Mouse (Mus musculus): ENCODE measurements at regions not wholly inside any gene's neighbourhood (a gene's known extent, or its start where the extent isn't known, plus 50 kb on each side); places are given as distances from the start of the nearest gene placed in this dataset.
"Not testable (repeated sequence)": the region's sequence is repeated elsewhere in the genome, so short reads cannot be mapped to it uniquely, and the experiment has no call there.

DNA sequence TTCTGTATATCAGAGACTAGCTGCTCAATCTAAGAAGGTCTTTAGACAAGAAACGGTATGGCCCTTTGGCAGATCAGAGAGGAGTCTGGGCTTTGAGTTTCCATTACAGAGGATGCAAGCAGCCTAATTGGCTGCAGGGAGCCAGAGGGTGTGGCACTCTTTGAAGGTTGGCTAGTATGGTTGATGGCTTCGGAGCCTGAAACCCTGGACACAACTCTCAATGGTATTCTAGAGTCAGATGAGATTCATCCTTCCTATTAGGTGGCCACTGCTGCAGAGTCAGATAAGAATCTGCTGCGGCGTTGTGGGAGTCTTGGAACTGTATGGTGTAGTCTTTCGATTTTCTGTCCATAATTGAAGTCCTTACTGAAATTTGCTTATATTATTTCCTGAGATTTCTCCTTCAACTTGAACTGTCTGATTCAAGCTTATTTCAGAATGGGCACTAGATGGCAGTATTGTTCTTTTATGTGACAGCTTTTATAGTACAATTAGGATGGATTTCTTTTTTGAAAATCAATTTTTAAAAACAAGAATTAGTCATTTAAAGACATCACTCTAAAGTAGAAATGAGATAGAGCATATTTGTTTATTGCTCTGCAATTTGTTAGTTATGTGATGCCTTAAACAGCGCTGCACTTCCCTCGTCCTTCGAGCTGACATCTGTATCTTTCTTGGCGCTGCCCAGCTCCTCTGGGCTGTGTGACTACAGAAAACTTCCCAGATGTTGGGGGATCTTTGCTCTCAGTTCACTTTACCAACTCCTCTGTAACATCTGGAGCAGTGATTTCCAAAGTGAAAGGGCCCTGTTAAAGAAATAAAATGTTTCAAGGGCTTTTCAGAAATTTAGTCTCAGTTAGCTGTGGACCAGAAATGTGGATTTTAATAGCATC, 151.0 kb upstream of the Ttc29 start:
- DNase-seq (ENCODE audit: extremely low spot score in 1 of 2, low spot score in 1 of 2) = no peak

DNA sequence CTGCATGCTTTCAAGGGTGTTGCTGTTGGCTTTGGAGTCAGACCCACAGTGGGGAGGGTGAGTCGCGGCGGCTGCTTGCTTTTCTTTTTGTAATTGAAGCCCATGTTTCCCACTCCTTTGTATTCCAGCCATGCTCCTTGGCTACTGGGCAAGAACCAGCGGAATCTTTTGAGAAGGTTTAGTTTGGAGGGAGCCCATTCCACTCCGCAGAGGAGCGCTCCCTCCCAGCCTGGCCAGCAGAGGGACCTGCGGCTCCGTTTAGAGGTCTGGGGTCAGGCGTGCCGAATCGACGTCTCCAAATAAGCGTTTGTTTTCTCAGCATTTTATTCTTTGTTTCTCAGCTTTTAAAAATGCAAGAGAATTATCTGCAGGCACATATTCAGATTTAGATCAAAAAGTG, 149.6 kb upstream of the Ttc29 start:
- DNase-seq (ENCODE audit: extremely low spot score in 1 of 2, low spot score in 1 of 2) = peak; percentile 31 to 52

DNA sequence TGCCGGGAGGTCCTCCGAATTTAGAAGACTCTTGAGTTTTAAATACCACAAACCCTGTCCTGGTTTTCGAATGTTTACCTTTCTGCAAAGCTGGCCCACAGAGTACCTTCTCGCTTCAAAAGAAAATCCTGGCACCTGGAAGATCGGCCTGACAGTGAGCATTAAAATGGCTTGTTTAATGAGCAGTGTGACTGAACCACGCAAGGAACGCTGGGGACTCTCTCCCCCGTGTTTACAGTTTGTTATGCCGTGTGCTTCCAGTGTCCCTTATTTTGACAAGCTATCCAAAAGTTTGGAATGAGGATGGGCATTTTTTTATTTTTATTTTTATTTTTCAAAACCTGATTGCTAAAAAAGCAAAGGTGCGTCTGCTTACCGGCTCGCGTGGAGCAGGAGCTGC, 148.9 kb upstream of the Ttc29 start:
- DNase-seq (ENCODE audit: extremely low spot score in 1 of 2, low spot score in 1 of 2) = no peak

DNA sequence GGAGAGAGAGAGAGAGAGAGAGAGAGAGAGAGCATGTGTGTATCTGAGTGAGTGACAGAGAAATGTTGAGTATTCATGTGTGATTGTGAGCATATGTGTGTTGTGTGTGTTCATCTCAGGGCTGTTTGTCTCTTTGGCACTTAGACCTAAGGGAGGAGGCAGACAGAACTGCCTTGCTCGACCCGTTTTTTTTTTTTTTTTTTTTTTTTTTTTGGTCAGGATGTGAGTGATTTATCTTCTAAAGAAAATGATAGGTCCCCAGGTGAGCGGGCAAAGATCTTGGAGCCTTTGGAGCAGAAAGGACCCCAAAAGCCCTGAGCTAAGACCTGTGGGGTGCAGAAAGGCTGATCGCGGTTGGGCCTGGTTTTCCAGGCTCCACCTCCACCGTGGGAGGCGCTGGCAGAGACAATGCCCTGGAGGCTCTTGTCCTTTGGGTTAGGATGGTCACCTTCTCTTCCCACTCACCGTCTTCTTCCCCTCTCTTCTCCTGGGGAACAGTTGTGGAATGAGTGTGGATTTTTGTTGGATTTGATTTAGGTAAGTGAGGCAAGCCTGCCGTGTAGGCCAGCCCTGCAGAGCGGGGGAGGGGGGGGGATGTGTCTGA, 147.1 kb upstream of the Ttc29 start:
- no peak for DNase-seq (ENCODE audit: extremely low spot score in 1 of 2, low spot score in 1 of 2)

DNA sequence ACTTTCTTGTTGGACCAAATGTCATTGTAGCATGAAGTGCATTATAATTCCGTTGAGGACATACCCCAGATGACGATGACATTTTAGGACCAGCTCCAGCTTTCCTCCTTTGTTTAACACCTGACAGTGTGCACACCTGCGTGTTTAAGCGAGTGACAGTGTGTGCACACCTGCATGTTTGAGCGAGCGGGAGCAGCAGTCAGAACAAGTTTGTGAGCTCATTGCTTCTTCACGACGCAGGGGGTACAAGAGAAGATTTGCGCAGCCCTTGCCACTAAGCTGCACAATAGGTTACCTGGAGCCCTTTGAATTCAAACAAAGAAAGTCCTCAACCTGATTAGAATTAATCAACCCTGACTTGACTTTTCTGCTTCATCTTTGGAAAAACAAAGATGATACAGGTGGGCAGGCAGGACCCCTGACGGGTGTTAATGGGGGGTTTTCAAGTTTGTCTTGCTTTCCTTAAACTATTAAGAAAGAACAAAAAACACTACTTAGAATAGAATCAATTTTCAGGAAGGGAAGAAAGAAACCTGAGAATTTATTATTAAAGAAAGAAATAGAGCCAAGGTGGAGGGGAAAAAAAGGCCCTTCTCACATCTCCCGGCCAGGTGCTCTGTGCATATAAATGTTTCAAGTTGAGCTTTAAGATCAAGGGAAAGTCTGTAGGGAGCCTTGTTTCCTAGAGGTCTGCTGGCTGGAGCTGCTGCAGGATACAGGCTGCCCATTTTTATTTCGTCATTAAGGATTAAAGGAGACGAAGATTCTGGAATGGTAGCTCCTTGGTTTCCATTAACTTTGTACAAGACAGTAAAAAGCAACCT, 144.8 kb upstream of the Ttc29 start:
- DNase-seq (ENCODE audit: extremely low spot score in 1 of 2, low spot score in 1 of 2) = no peak

DNA sequence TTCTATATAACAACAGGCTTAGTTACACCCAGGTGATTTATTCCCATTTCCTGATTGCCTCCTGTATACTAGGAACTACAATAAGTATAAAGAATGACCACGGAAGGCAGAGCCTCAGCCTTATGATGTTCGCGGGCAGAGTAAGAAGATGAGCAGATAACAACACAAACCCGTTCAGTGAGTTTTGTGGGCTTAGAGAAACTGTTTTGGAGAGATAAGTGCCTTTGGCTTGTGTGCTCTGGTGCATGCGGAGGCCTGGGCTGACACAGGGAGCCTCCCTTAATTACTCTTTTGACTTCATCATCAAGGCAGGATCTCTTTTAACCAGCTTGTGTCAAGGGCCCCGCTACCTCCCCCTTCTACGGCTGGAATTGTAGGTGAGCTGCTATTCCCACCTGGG, 139.3 kb upstream of the Ttc29 start:
- no peak for DNase-seq (ENCODE audit: extremely low spot score in 1 of 2, low spot score in 1 of 2)

DNA sequence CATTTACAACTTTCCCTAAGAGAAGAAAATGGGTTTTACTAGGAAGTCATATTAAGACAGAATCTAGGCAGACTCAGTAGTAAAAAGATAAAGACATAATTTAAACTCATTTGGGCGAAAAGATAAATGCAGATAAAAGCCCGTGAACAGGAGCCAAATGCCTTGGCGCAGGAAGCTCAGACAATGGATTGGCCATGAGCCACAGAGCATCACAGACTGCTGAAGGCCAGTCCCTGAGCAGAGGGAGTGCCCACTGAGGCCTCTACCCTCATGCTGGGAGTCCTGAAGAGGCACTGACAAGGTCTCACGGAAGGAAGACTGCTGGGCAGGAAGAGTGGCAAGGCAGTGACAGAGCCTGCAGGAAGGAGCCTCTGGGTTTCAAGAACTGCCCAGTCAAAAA, 136.0 kb upstream of the Ttc29 start:
- no peak for DNase-seq (ENCODE audit: extremely low spot score in 1 of 2, low spot score in 1 of 2)

DNA sequence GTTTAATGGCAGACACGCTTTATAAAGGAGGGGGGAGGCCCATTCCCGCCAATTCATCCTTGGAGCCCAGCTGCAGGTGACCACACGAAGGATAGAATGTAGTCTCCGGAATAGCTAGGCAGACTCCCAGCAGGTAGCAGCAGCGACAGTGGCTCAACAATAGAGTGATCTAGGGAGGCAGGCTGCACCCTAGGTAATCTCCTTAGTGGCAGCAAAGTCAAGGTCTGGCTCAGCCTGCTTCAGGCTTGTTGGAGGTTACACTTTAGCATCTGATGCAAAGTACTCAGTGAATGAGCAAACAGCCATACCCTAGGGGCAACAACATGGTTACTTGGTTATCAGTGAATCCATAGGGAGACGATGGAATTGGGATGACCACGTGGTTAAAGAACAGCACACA, 131.7 kb upstream of the Ttc29 start:
- DNase-seq (ENCODE audit: extremely low spot score in 1 of 2, low spot score in 1 of 2) = not testable (repeated sequence)

DNA sequence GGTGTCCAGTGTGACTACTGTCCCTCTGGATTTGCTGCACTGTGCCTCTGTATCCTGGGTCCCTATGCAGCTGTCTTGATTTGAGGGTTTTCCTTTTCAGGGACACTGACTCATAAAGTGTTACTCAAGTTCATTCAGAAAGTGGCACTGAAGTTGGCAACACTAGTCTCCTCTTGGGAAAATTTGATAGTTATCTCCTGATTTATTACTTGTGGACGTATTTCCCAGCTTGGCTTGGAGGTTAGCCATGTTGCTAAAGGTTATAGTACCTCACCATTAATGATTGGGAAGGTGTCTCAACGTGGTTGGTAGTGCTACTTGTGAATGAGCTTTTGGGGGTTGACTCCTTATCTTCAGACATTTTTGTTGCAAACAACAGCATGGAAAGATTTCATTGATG, 130.1 kb upstream of the Ttc29 start:
- DNase-seq (ENCODE audit: extremely low spot score in 1 of 2, low spot score in 1 of 2) = no peak

DNA sequence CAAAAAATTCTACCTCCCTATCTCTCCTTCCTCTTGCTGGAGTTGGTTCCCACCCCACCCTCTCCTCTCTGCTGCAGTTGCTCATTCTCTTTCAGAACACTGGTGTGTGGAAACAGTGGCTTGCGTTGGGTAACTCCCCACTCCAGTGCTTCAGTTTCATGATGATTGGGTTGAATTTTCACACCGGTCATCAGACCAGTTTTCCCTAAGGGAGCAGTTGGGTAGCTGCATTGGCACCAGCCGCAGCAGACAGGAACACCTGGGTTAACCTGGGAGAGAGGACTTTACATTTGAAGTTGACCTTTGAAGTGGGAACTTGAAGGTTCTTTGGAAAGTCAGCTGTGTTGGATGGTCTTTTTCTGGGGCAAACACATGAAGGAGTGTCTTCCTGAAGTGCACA, 126.7 kb upstream of the Ttc29 start:
- no peak for DNase-seq (ENCODE audit: extremely low spot score in 1 of 2, low spot score in 1 of 2)

DNA sequence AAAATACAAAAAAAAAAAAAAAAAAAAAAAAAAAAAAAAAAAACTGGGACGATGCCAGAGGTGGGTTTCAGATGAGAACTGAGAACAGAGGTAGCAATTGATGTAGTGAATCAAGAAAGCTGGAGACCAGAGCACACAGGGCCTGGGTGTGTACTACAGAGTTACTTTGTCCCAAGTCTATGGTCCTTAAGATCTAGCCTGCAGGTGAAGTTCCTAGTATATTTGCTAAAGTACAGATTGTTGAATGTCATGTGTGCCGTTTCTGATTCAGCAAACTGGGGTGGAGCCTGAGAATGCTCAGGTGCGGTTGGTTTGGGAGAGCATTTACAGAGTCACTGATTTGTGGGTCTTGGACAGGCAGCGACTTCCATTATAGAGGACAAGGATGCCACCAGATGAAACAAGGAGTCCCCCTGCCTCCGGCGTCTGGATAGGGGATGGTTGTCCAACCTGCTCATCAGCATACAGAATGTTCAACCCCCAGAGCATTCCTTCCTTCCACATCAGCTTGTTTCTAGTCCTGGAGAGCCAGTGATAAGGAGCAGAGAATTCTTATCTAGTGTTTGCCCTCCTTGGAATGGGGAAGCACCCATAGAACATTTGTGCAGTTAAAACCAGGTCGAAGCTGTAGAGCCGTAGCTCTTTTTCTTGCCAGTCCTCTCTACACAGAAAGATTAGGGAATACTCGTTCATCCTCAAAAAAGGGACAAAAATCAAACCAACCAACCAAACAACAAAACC, 122.5 kb upstream of the Ttc29 start:
- DNase-seq (ENCODE audit: extremely low spot score in 1 of 2, low spot score in 1 of 2) = no peak

DNA sequence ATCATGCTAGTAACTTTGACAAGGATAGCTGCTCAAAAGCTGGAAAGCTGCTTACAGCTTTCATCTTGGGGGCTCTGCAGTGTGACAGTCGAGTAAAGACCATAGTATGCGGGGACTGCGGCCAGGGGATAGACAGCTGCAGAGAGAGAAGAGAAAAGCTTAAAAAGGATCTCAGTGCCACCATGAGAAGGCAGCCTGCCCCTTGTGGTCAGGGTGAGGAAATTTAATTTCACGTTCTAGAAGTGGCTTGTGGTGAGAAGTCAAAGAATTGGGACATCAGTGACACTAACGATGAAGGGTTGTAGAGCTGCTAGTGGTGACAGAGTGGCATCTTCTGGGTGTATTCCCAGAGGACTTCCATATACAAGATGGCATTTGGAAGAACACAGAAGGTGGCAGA, 116.7 kb upstream of the Ttc29 start:
- DNase-seq (ENCODE audit: extremely low spot score in 1 of 2, low spot score in 1 of 2) = no peak

DNA sequence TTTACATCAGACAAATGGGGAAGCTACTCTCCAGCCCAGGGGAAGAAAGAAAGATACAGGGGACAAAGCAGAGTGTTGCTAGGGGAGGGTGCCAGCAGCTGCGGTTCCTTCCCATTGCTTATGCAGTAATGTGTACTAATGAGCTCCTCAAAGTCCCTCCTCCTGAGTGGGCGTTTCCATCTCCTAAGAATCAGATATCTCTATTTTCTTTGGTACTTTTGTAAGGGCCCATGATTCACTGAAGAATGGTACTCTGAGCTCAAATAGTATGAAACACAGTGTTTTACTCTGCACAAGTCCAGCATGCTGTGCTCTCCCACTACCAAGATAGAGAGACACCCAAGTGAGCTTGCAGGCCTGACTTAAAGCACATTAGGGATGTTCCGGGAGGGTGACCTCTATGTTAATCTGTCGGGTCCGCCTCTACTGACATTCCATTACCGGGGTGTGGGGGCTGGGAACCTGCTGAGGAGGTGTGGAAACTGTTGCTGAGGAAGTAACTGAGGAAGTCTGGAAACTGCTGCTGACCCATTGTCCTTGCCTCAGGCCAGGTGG, 114.8 kb upstream of the Ttc29 start:
- DNase-seq (ENCODE audit: extremely low spot score in 1 of 2, low spot score in 1 of 2) = no peak

DNA sequence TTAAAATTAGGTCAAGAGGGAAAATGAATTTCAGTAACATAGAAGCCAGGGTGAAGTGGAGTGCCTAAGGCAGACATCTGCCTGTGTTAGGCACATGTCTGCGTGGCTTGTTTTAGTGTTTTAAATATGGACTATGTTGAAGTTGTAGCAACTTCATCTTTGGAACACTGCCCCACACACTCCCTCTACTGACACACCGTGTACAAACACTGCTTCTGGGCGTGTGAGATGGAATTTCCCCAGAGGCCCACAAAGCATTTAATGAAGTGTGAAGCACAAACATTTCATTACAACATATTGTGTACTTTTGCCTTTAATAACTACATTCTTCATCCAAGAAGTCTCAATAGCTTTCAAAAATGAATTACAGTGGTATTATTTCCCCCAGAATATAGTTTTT, 114.0 kb upstream of the Ttc29 start:
- no peak for DNase-seq (ENCODE audit: extremely low spot score in 1 of 2, low spot score in 1 of 2)

DNA sequence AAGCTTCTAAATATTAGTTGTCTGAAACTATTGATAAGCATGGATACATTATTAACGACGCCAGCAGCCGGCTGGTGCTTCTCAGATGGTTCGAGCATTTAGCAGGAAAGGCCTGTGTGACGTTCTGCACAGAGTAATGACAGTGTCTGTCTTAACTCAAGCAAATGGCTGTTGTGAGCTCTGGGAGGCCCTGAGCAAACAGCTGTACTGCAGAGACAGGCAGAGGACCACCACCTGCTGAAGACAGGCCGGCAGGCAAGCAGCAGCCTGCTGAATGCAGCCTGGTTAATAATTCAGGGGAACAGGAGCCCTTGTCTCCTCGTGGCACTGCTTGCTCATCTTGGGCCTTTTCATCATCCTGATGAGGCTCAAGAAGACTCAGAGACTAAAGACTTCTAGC, 105.8 kb upstream of the Ttc29 start:
- DNase-seq (ENCODE audit: extremely low spot score in 1 of 2, low spot score in 1 of 2) = no peak

DNA sequence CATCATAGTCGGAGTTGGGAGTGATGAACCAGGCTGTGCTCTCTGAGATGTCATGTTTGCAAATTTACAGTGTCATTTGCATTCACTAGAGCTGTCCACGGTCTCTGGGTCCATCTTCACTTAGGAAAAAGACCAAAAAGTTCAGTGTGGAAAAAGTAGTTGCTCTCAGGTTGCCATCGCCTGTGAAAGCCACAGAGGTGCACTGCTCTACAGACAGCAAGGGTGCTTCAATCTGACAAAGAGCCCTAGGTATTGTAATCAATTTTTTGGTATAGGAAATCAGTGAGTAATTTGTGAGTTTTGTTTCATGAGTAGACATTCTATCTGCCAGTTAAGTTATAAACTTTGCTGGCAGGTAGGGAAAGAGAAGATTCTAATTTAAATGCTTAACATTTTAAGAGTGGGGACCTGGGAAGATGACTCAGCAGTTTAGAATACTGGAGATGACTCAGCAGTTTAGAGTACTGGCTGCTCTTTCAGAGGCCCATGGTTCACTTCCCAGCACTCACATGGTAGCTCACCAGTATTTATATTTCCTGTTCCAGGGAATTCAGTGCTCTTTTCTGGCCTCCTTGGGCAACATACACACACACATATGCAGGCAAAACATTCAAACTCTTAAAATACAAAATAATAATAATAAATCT, 103.0 kb upstream of the Ttc29 start:
- no peak for DNase-seq (ENCODE audit: extremely low spot score in 1 of 2, low spot score in 1 of 2)

DNA sequence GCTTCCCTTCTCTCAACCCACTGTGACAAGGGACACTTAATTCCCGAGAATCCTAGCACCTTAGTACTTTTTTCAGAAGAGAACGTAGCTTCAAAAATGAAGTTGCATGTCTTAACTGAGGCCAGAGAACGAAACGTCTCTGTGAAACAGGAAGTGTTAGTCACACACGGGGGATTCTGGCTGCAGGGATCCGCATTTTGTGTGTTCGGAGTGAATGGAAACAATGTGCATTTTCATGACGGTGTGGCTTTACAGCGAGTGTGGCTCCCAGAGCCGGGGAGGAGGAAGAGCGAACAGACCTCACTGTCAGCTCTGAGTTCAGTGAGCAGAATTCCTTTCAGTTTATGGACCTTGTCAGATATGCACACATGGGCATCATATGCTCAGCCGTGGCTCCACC, 100.0 kb upstream of the Ttc29 start:
- no peak for DNase-seq (ENCODE audit: extremely low spot score in 1 of 2, low spot score in 1 of 2)

DNA sequence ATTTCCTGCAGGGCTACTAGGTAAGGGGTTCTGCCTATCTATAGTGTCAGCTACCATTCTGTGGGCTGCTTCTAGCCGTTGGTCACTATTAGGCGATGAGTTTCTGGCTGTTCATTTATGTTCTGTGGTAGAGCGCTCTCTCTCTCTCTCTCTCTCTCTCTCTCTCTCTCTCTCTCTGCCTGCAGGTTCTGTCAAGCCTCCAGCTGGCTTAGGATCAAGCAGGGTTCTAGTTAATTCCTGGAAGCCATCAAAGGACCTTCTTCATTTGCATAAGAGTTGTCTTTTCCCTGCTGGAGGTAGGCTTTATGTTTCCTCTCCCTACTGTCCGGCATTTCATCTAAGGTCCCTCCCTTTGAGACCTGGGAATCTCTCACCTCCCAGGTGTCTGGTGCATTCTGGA, 98.6 kb upstream of the Ttc29 start:
- no peak for DNase-seq (ENCODE audit: extremely low spot score in 1 of 2, low spot score in 1 of 2)

DNA sequence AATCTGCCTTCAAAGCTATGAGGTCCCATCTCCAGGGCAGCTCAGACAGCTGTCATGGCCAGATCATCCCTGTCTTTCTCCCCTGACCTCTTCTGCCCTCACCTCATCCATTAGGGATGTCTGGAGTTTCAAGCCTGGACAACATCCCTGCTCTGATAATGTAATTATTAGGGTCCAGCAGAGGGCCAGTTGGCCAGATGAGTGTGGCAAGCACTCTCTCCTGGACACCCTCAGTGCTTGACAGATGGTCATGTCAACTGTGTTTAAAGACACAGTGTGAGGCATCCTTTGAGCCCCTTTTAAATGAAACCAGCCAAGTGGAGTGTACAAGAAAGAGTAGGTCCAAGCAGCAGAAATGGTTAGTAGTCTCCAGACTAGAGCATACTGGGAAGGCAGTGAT, 95.9 kb upstream of the Ttc29 start:
- no peak for DNase-seq (ENCODE audit: extremely low spot score in 1 of 2, low spot score in 1 of 2)

DNA sequence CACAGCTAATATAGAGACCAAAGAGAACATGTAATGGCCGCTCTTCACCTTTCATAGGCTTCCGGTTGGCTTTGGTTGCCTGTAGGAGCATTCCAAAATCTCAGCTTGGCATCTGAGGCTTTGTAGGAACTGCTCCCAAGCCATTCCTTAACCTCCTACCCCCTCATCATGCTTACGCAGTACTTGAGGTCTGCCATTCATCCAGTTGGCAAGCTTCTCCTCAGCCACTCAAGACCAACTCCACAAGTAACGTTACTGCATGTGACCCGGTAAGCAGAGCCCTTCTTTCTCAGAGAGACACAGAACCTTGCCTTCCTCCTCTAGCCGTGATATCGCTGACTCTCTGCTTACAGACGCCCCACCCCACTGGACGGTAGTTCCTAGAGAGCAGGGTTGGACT, 94.6 kb upstream of the Ttc29 start:
- no peak for DNase-seq (ENCODE audit: extremely low spot score in 1 of 2, low spot score in 1 of 2)
